Mouse (Mus musculus): Measurements from ENCODE around the gene U90926. TPM values are rescaled to one million over a fixed set of nuclear protein-coding genes. Genes with fewer than 3 reads are reported as not detected.

The U90926 gene
- polyA plus RNA-seq, 1 experiment from 2014 or later: not detected

DNA sequence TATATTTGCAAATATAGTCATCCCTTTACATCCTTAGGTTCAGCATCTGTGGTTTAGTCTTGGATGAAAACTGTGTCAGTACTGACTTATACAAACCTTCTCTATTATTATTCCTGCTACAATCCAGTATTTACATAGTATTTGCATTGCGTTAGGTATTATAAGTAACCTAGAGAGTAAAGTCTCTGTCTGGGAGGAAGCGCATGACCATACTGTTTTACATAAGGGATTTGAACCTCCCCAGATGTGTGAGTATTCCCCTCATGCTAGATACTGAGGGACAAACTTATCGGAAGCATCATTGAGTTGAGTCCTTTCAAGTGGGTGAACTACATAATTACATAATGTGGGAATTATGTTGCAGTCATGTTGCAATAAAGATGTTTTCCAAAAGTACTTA, 14.3 kb upstream of the U90926 start:
- no peak overlapping the region for H3K4me3 ChIP-seq (ENCODE audit: low read depth, low read length)
- no peak overlapping the region for H3K9ac ChIP-seq (replicated peaks; ENCODE audit: low read length)
- no peaks in the 10 kb centered on the region for H3K36me3 ChIP-seq (replicated peaks; ENCODE audit: control insufficient read depth, insufficient read depth, low read depth, low read length)
- no peaks in the 10 kb centered on the region for H3K27me3 ChIP-seq (ENCODE audit: control insufficient read depth, insufficient read depth, low read length)
- DNase-seq (ENCODE audit: low spot score) (no peak), ATAC-seq (replicated peaks; ENCODE audit: insufficient number of reproducible peaks, low FRiP score, low TSS enrichment, low read depth) (no peak)
- H3K4me1 ChIP-seq (ENCODE audit: control insufficient read depth, insufficient read depth, low read length): no peaks in the 10 kb centered on the region
- no peak overlapping the region for H3K27ac ChIP-seq (replicated peaks; ENCODE audit: low read depth, low read length)
- H3K4me2 ChIP-seq (ENCODE audit: low read depth, low read length): no peak overlapping the region
- no peaks in the 10 kb centered on the region for H3K9me3 ChIP-seq (replicated peaks; ENCODE audit: control insufficient read depth, low read length)
- 87% methylated on average over 3 of the region's 3 CpGs for WGBS

DNA sequence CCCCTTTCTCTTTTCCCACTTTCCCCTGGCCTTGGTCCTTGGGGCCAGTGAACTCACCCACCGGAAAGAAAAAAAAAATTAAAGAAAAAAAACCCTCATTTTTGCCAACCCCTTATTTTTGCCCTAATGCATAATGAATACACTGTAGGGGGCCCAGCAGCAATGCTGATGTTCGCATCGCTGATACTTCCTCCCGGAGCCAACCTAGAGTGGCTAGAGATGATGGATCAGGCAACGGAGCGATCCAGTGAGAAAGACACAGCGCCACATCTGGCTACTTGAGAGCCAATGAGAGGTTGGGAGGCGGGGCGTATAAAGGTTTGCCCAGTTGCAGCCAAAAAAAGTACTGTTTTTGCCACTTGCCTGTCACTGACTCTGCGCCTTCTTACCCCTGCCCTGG, 13.6 kb upstream of the U90926 start:
- ATAC-seq (replicated peaks; ENCODE audit: insufficient number of reproducible peaks, low FRiP score, low TSS enrichment, low read depth): no peak
- 23% methylated on average over 10 of the region's 10 CpGs for WGBS

GRCm38 (mm10) chr5:92227782-92228181, 12.6 kb upstream of the U90926 start:
- Histone ChIP-seq H3K9me3 (replicated peaks; ENCODE audit: control insufficient read depth, low read length) (no peaks in the 10 kb centered on the region), H3K9ac (replicated peaks; ENCODE audit: low read length) (no peak overlapping the region), H3K4me1 (ENCODE audit: control insufficient read depth, insufficient read depth, low read length) (no peaks in the 10 kb centered on the region), H3K4me3 (ENCODE audit: low read depth, low read length) (no peak overlapping the region), H3K36me3 (replicated peaks; ENCODE audit: control insufficient read depth, insufficient read depth, low read depth, low read length) (no peaks in the 10 kb centered on the region), H3K4me2 (ENCODE audit: low read depth, low read length) (no peak overlapping the region), H3K27ac (replicated peaks; ENCODE audit: low read depth, low read length) (no peak overlapping the region), H3K27me3 (ENCODE audit: control insufficient read depth, insufficient read depth, low read length) (no peaks in the 10 kb centered on the region)
- 75% methylated on average over 7 of the region's 7 CpGs for WGBS
- no peak for DNase-seq (ENCODE audit: low spot score)
- ATAC-seq (replicated peaks; ENCODE audit: insufficient number of reproducible peaks, low FRiP score, low TSS enrichment, low read depth): no peak

More for the DNA sequence above, 13.6 kb upstream of the U90926 start:
- Histone ChIP-seq H3K36me3 (replicated peaks; ENCODE audit: control insufficient read depth, insufficient read depth, low read depth, low read length) (no peaks in the 10 kb centered on the region), H3K9me3 (replicated peaks; ENCODE audit: control insufficient read depth, low read length) (no peaks in the 10 kb centered on the region), H3K4me1 (ENCODE audit: control insufficient read depth, insufficient read depth, low read length) (no peaks in the 10 kb centered on the region), H3K4me2 (ENCODE audit: low read depth, low read length) (no peak overlapping the region), H3K27me3 (ENCODE audit: control insufficient read depth, insufficient read depth, low read length) (no peaks in the 10 kb centered on the region), H3K9ac (replicated peaks; ENCODE audit: low read length) (no peak overlapping the region), H3K27ac (replicated peaks; ENCODE audit: low read depth, low read length) (no peak overlapping the region), H3K4me3 (ENCODE audit: low read depth, low read length) (no peak overlapping the region)
- DNase-seq (ENCODE audit: low spot score): no peak

- Histone ChIP-seq H3K27me3 (ENCODE audit: control insufficient read depth, insufficient read depth, low read length) (no peaks in the 10 kb centered on the region), H3K27ac (replicated peaks; ENCODE audit: low read depth, low read length) (no peak overlapping the region), H3K4me1 (ENCODE audit: control insufficient read depth, insufficient read depth, low read length) (no peaks in the 10 kb centered on the region), H3K9me3 (replicated peaks; ENCODE audit: control insufficient read depth, low read length) (no peaks in the 10 kb centered on the region), H3K4me2 (ENCODE audit: low read depth, low read length) (no peak overlapping the region), H3K9ac (replicated peaks; ENCODE audit: low read length) (no peak overlapping the region), H3K4me3 (ENCODE audit: low read depth, low read length) (no peak overlapping the region), H3K36me3 (replicated peaks; ENCODE audit: control insufficient read depth, insufficient read depth, low read depth, low read length) (no peaks in the 10 kb centered on the region)
- ATAC-seq (replicated peaks; ENCODE audit: insufficient number of reproducible peaks, low FRiP score, low TSS enrichment, low read depth) (no peak), DNase-seq (ENCODE audit: low spot score) (no peak)
- WGBS: 89% methylated on average over 8 of the region's 8 CpGs
Measured at GRCm38 (mm10) chr5:92220287-92220902, 5.2 kb upstream of the U90926 start.

- Histone ChIP-seq H3K27ac (replicated peaks; ENCODE audit: low read depth, low read length) (no peak overlapping the region), H3K27me3 (ENCODE audit: control insufficient read depth, insufficient read depth, low read length) (no peaks in the 10 kb centered on the region), H3K9ac (replicated peaks; ENCODE audit: low read length) (no peak overlapping the region), H3K4me1 (ENCODE audit: control insufficient read depth, insufficient read depth, low read length) (no peaks in the 10 kb centered on the region), H3K4me3 (ENCODE audit: low read depth, low read length) (no peak overlapping the region), H3K36me3 (replicated peaks; ENCODE audit: control insufficient read depth, insufficient read depth, low read depth, low read length) (no peaks in the 10 kb centered on the region), H3K9me3 (replicated peaks; ENCODE audit: control insufficient read depth, low read length) (no peaks in the 10 kb centered on the region), H3K4me2 (ENCODE audit: low read depth, low read length) (no peak overlapping the region)
- WGBS: 74% methylated on average over 6 of the region's 6 CpGs
- DNase-seq (ENCODE audit: low spot score) (no peak), ATAC-seq (replicated peaks; ENCODE audit: insufficient number of reproducible peaks, low FRiP score, low TSS enrichment, low read depth) (no peak)
Measured at GRCm38 (mm10) chr5:92219826-92220225, 4.6 kb upstream of the U90926 start.

- H3K27ac ChIP-seq (replicated peaks; ENCODE audit: low read depth, low read length): no peak overlapping the region
- H3K9ac ChIP-seq (replicated peaks; ENCODE audit: low read length): no peak overlapping the region
- no peak overlapping the region for H3K4me3 ChIP-seq (ENCODE audit: low read depth, low read length)
- no peaks in the 10 kb centered on the region for H3K27me3 ChIP-seq (ENCODE audit: control insufficient read depth, insufficient read depth, low read length)
- ATAC-seq (replicated peaks; ENCODE audit: insufficient number of reproducible peaks, low FRiP score, low TSS enrichment, low read depth): no peak
- WGBS: 29% methylated on average over 17 of the region's 17 CpGs
- no peaks in the 10 kb centered on the region for H3K36me3 ChIP-seq (replicated peaks; ENCODE audit: control insufficient read depth, insufficient read depth, low read depth, low read length)
- H3K4me1 ChIP-seq (ENCODE audit: control insufficient read depth, insufficient read depth, low read length): no peaks in the 10 kb centered on the region
- DNase-seq (ENCODE audit: low spot score): peak; percentile 9
- no peaks in the 10 kb centered on the region for H3K9me3 ChIP-seq (replicated peaks; ENCODE audit: control insufficient read depth, low read length)
- no peak overlapping the region for H3K4me2 ChIP-seq (ENCODE audit: low read depth, low read length)
Measured at GRCm38 (mm10) chr5:92218915-92219793, 3.9 kb upstream of the U90926 start.

GRCm38 (mm10) chr5:92212231-92212630, 3.0 kb downstream of the U90926 start:
- no peak overlapping the region for H3K27ac ChIP-seq (replicated peaks; ENCODE audit: low read depth, low read length)
- 85% methylated on average over 4 of the region's 4 CpGs for WGBS
- no peak overlapping the region for H3K9ac ChIP-seq (replicated peaks; ENCODE audit: low read length)
- no peaks in the 10 kb centered on the region for H3K4me1 ChIP-seq (ENCODE audit: control insufficient read depth, insufficient read depth, low read length)
- ATAC-seq (replicated peaks; ENCODE audit: insufficient number of reproducible peaks, low FRiP score, low TSS enrichment, low read depth) (no peak), DNase-seq (ENCODE audit: low spot score) (no peak)
- no peaks in the 10 kb centered on the region for H3K36me3 ChIP-seq (replicated peaks; ENCODE audit: control insufficient read depth, insufficient read depth, low read depth, low read length)
- no peak overlapping the region for H3K4me3 ChIP-seq (ENCODE audit: low read depth, low read length)
- H3K27me3 ChIP-seq (ENCODE audit: control insufficient read depth, insufficient read depth, low read length): no peaks in the 10 kb centered on the region
- no peak overlapping the region for H3K4me2 ChIP-seq (ENCODE audit: low read depth, low read length)
- H3K9me3 ChIP-seq (replicated peaks; ENCODE audit: control insufficient read depth, low read length): no peaks in the 10 kb centered on the region

GRCm38 (mm10) chr5:92210205-92210604, 5.0 kb downstream of the U90926 start:
- H3K4me3 ChIP-seq (ENCODE audit: low read depth, low read length): no peak overlapping the region
- no peak overlapping the region for H3K27ac ChIP-seq (replicated peaks; ENCODE audit: low read depth, low read length)

More at GRCm38 (mm10) chr5:92210205-92210604, 5.0 kb downstream of the U90926 start:
- H3K4me2 ChIP-seq (ENCODE audit: low read depth, low read length): no peak overlapping the region
- no peaks in the 10 kb centered on the region for H3K27me3 ChIP-seq (ENCODE audit: control insufficient read depth, insufficient read depth, low read length)
- H3K36me3 ChIP-seq (replicated peaks; ENCODE audit: control insufficient read depth, insufficient read depth, low read depth, low read length): no peaks in the 10 kb centered on the region
- no peaks in the 10 kb centered on the region for H3K9me3 ChIP-seq (replicated peaks; ENCODE audit: control insufficient read depth, low read length)
- DNase-seq (ENCODE audit: low spot score) (no peak), ATAC-seq (replicated peaks; ENCODE audit: insufficient number of reproducible peaks, low FRiP score, low TSS enrichment, low read depth) (no peak)
- no peaks in the 10 kb centered on the region for H3K4me1 ChIP-seq (ENCODE audit: control insufficient read depth, insufficient read depth, low read length)
- H3K9ac ChIP-seq (replicated peaks; ENCODE audit: low read length): no peak overlapping the region
- 80% methylated on average over 8 of the region's 8 CpGs for WGBS
